Mouse (Mus musculus) liver, adult 2 months (tissue): ENCODE results near the gene Shkbp1.

Experiments
- CTCF ChIP-seq: fragments of 200-500 bp; IDR thresholded peaks from 2 replicates; pipeline ENCODE4 v1.5.1; 2011; ENCODE audit warnings: low read depth, low read length, control low read depth
- POLR2A ChIP-seq: fragments of 200-500 bp; IDR thresholded peaks from 2 replicates; pipeline ENCODE4 v1.6.1; 2011; ENCODE audit warnings: low read length, control low read depth; ENCODE audit not compliant: insufficient read depth; ENCODE audit errors: extremely low read depth

DNA sequence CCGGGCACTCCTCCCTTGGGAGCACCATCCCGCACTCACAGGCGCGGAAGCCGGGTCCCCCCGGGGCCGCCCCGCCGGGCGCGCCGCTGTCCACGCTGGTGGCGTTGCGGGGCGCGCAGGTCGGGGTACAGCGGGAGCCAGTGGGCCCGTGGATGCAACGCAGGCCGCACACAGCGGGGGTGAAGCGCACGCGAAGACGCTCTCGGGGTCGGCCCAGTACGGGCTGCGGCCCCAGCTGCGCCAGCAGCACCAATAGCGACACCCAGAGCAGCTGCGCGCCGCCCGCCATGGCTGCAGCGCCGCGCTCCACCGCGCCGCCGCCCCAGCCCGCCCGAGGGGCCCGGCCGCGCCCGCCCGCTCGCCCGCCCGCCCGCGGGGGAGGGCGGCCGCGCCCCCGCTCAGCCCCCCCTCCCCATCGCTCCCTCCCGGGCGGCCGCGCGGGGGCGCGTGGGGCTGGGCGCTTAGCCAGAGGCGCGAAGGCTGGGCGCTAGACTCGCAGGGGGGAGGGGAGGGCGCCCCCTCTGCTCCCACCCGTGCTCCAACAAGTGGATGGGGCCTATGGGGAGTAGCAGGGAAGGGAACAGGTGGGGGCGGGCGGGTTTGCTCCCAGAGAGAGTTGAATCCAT lies 22.4 kb downstream of the Shkbp1 start:
- TF ChIP-seq POLR2A (no peak), CTCF (no peak)
